Mouse (Mus musculus) heart, adult 2 months (tissue): ENCODE results near the gene Clpb. TPM values are rescaled to one million over a fixed set of nuclear protein-coding genes. Genes with fewer than 3 reads are reported as not detected.

Experiments used
- DNase-seq, 2 experiments: peaks; one replicate each; pipeline ENCODE4 v3.0.0; 2021
- H3K27ac ChIP-seq: fragments of 200-600 bp; 2 replicates; pipeline ENCODE4 v1.8.1; 2022
- H3K27me3 ChIP-seq: fragments of 200-500 bp; 2 replicates; pipeline ENCODE4 v1.6.1; 2012; ENCODE audit warnings: mild to moderate bottlenecking, low read length, inconsistent platforms, mixed read lengths; ENCODE audit not compliant: control insufficient read depth, insufficient read depth
- H3K36me3 ChIP-seq: fragments of 200-500 bp; 2 replicates; pipeline ENCODE4 v1.6.1; 2012; ENCODE audit warnings: low read length, inconsistent platforms; ENCODE audit not compliant: control insufficient read depth, insufficient read depth
- H3K4me1 ChIP-seq: fragments of 200-500 bp; 2 replicates; pipeline ENCODE4 v1.6.1; 2011; ENCODE audit warnings: low read length; ENCODE audit not compliant: control insufficient read depth, insufficient read depth
- H3K4me3 ChIP-seq: fragments of 200-600 bp; 2 replicates; pipeline ENCODE4 v1.8.1; 2022
- H3K79me2 ChIP-seq: fragments of 200-500 bp; replicated peaks from 2 replicates; pipeline ENCODE4 v1.6.1; 2012; ENCODE audit warnings: mild to moderate bottlenecking, inconsistent platforms, low read length, moderate library complexity, mixed read lengths; ENCODE audit not compliant: control insufficient read depth, insufficient read depth
- H3K9ac ChIP-seq: fragments of 200-500 bp; 2 replicates; pipeline ENCODE4 v1.6.1; 2012; ENCODE audit warnings: low read depth, mild to moderate bottlenecking, control low read depth, inconsistent platforms, low read length, mixed read lengths
- CTCF ChIP-seq: fragments of 200-600 bp; IDR thresholded peaks from 2 replicates; pipeline ENCODE4 v1.8.1; 2022; ENCODE audit warnings: antibody characterized with exemption, mild to moderate bottlenecking, moderate library complexity
- EP300 ChIP-seq: fragments of 200-500 bp; IDR thresholded peaks from 2 replicates; pipeline ENCODE4 v1.6.1; 2011; ENCODE audit warnings: low read depth, low read length, control low read depth; ENCODE audit not compliant: insufficient read depth
- POLR2A ChIP-seq: fragments of 200-500 bp; IDR thresholded peaks from 2 replicates; pipeline ENCODE4 v1.6.1; 2011; ENCODE audit warnings: mild to moderate bottlenecking, low read depth, low read length, control low read depth; ENCODE audit not compliant: insufficient read depth
- WGBS: fragments of 180-500 bp; shearing (Covaris S2); methylation state at CpG from one replicate; pipeline ENCODE4 v1.1.7; 2018; 5-methylcytosine and 5-hydroxymethylcytosine counted together
- intact Hi-C: fragments of 180-260 bp; cut with DNase I; formaldehyde crosslinking; loops from one replicate; pipeline ENCODE4 v1.15.1; 2025
- polyA plus RNA-seq: library from polyadenylated mRNA; depleted of rRNA; stranded (reverse); fragments of >200 nt; gene quantifications from 2 replicates; pipeline ENCODE4 v1.2.3, GENCODE M21; 2012; rRNA removed
- total RNA-seq, 2 experiments: library from RNA; stranded (reverse); gene quantifications; 2 replicates each; pipeline ENCODE4 v1.2.3; 2021

The Clpb gene
- total and polyA plus RNA-seq, 3 experiments, result 57.3 to 79.2 (median 72.6) TPM

- Histone ChIP-seq H3K36me3 (peaks cover 4% of the 10 kb centered on the region; the same call in 1 of the 2 replicates), H3K27me3 (no peaks in the 10 kb centered on the region), H3K79me2 (peaks cover 4% of the 10 kb centered on the region; the same call in 1 of the 2 replicates), H3K9ac (peak overlapping the region; percentile 100), H3K4me3 (peak overlapping the region; percentile 66), H3K4me1 (peaks cover 5% of the 10 kb centered on the region), H3K27ac (peak overlapping the region; percentile 92)
- under 1% methylated on average over 62 of the region's 63 CpGs for WGBS
- DNase-seq, result peak; percentile 77 to 78
- TF ChIP-seq CTCF (no peak), POLR2A (no peak; the same call in 1 of the 2 replicates), EP300 (no peak)
- intact Hi-C loops, result loop anchor here (2.0 to 5.0 kb wide), 2 partner anchors 60 to 169 kb away; no protein-coding TSS in a partner anchor
Measured at GRCm38 (mm10) chr7:101836271-101837153, 173.1 kb downstream of the Clpb start.

- Histone ChIP-seq H3K27me3 (no peaks in the 10 kb centered on the region), H3K4me3 (peak overlapping the region; percentile 66), H3K9ac (peak overlapping the region; percentile 100), H3K27ac (peak overlapping the region; percentile 92), H3K79me2 (peaks cover 4% of the 10 kb centered on the region; the same call in 1 of the 2 replicates), H3K36me3 (peaks cover 4% of the 10 kb centered on the region; the same call in 1 of the 2 replicates), H3K4me1 (peaks cover 5% of the 10 kb centered on the region)
- DNase-seq, result no peak
- intact Hi-C loops, result loop anchor here (2.0 to 5.0 kb wide), 2 partner anchors 60 to 170 kb away; no protein-coding TSS in a partner anchor
- no peak for TF ChIP-seq EP300
- no peak for TF ChIP-seq CTCF
- TF ChIP-seq POLR2A, result no peak
- under 1% methylated on average over 20 of the region's 20 CpGs for WGBS
Measured at GRCm38 (mm10) chr7:101837154-101837605, 173.7 kb downstream of the Clpb start.

GRCm38 (mm10) chr7:101837606-101838471, 174.4 kb downstream of the Clpb start, which contains the start of gene Inppl1:
Gene Inppl1 (minus strand): TSS chr7:101838229.
- TF ChIP-seq CTCF, result peak; percentile 68
- TF ChIP-seq POLR2A, result peak; percentile 84
- TF ChIP-seq EP300, result 0 out of 2 replicates have a peak, but pooled peaks have one; percentile 5
- Histone ChIP-seq H3K27ac (peak within 1 kb of the TSS; percentile 92), H3K4me1 (peaks cover 5% of the 10 kb centered on the region), H3K79me2 (peaks cover 4% of the 10 kb centered on the region; the same call in 1 of the 2 replicates), H3K27me3 (no peaks in the 10 kb centered on the region), H3K9ac (peak within 1 kb of the TSS; percentile 100), H3K4me3 (peak within 1 kb of the TSS; percentile 66), H3K36me3 (peaks cover 4% of the 10 kb centered on the region; the same call in 1 of the 2 replicates)
- WGBS, result 1% methylated on average over 61 of the region's 64 CpGs
- DNase-seq, result peak; percentile 93 to 94
- intact Hi-C loops, result loop anchor here (2.0 to 5.0 kb wide), 3 partner anchors 59 to 171 kb away; no protein-coding TSS in a partner anchor

- intact Hi-C loops, result no loop called here
- no peak for TF ChIP-seq POLR2A
- no peak for TF ChIP-seq EP300
- TF ChIP-seq CTCF, result no peak
- 71% methylated on average over 6 of the region's 6 CpGs for WGBS
Measured at GRCm38 (mm10) chr7:101844186-101844585, 180.8 kb downstream of the Clpb start.

More at GRCm38 (mm10) chr7:101844186-101844585, 180.8 kb downstream of the Clpb start:
- Histone ChIP-seq H3K4me3 (no peak overlapping the region), H3K36me3 (no peaks in the 10 kb centered on the region), H3K4me1 (no peaks in the 10 kb centered on the region), H3K79me2 (no peaks in the 10 kb centered on the region), H3K27ac (no peak overlapping the region), H3K9ac (no peak overlapping the region), H3K27me3 (no peaks in the 10 kb centered on the region)
- DNase-seq, result no peak

Other genes starting within 250 kb of the Clpb start
- 10 to 100 TPM; 56.0 to 57.1 TPM for gene Pde2a, start 241.9 kb upstream of the Clpb start, total RNA-seq
- 41.6 and 57.0 TPM in 2 replicates for gene Pde2a, start 241.9 kb upstream of the Clpb start, polyA plus RNA-seq
- gene Art2b, start 78.0 kb upstream of the Clpb start, total RNA-seq, result under 1 TPM in 1 of 2 experiments, not detected in 1; 0.21 TPM
- gene Art2b, start 78.0 kb upstream of the Clpb start, polyA plus RNA-seq, result 0.06 and 0.18 TPM in 2 replicates
- under 1 TPM; 0.14 to 0.34 TPM for gene Phox2a, start 154.7 kb downstream of the Clpb start, total RNA-seq
- gene Phox2a, start 154.7 kb downstream of the Clpb start, polyA plus RNA-seq, result 0.20 and 0.33 TPM in 2 replicates
- gene Inppl1, start 174.6 kb downstream of the Clpb start, total RNA-seq, result 100 to 1,000 TPM; 146 to 164 TPM
- gene Inppl1, start 174.6 kb downstream of the Clpb start, polyA plus RNA-seq, result 170 and 177 TPM in 2 replicates
- 1 to 10 TPM; 5.2 to 6.0 TPM for gene Folr2, start 193.6 kb downstream of the Clpb start, total RNA-seq
- gene Folr2, start 193.6 kb downstream of the Clpb start, polyA plus RNA-seq, result 23.1 and 29.8 TPM in 2 replicates
- 10 to 100 TPM; 18.4 to 20.3 TPM for gene Anapc15, start 200.1 kb downstream of the Clpb start, total RNA-seq
- gene Anapc15, start 200.1 kb downstream of the Clpb start, polyA plus RNA-seq, result 24.2 and 27.9 TPM in 2 replicates
- not detected for gene Folr1, start 207.2 kb downstream of the Clpb start, total RNA-seq
- 0.39 and 2.1 TPM in 2 replicates for gene Folr1, start 207.2 kb downstream of the Clpb start, polyA plus RNA-seq
- gene Lamtor1, start 242.3 kb downstream of the Clpb start, total RNA-seq, result 100 to 1,000 TPM; 104 to 125 TPM
- 244 and 272 TPM in 2 replicates for gene Lamtor1, start 242.3 kb downstream of the Clpb start, polyA plus RNA-seq
- gene Tomt, start 242.7 kb downstream of the Clpb start, total RNA-seq, result not detected
- 0.12 TPM in 1 of 2 replicates, not detected in the other for gene Tomt, start 242.7 kb downstream of the Clpb start, polyA plus RNA-seq